Mouse (Mus musculus): ENCODE results near the gene Pnkd.
A peak's percentile ranks its signal among the peaks of the same experiment; 100 is the strongest.
"Not testable (repeated sequence)": the region's sequence is repeated elsewhere in the genome, so short reads cannot be mapped to it uniquely, and the experiment has no call there.

The Pnkd gene

DNA sequence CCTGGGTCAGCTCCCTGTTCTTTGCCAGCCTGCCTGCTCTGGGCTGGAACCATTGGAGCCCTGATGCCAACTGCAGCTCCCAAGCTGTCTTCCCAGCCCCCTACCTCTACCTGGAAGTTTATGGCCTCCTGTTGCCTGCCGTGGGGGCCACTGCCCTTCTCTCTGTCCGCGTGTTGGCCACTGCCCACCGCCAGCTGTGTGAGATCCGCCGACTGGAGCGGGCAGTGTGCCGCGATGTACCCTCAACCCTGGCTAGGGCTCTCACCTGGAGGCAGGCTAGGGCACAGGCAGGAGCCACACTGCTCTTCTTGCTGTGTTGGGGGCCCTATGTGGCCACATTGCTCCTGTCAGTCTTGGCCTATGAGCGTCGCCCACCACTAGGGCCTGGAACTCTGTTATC lies 5.7 kb upstream of the Pnkd start:
- no peak for DNase-seq (ENCODE audit: low spot score in 2 of 2)

DNA sequence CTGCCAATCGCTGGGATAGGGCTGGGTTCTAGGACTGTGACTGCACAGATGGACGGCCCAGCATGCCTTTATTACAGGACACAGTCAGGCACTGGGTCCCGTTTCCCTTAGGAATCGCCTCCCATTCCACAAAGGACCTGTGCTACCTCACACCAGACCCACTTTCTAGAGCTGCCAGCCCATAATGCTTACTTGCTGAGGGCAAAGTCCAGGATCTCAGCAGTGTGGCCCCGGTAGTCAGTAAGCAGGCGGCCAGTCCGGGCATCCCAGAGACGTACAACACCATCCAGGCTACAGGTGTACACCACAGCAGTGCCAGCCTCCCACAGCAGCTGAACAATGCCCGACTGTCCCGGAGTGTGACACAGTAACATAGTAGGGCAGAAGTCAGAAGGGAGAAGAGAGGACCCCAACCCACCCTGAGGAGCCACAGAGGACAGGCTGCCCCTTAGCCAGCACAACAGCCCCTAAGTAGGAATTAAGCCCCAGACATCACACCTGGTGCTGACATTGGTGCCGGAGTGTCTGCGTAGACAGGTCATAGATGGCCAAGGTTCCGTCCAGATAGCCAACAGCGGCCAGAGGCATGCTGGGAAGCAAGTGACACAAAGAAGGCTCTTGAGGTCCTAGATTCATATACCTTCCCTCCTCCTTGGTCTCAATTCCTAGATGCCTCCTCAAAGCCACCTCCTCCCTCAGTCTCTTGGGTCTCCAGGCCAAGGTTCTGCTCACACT lies 4.0 kb upstream of the Pnkd start:
- no peak for DNase-seq (ENCODE audit: low spot score in 2 of 2)

DNA sequence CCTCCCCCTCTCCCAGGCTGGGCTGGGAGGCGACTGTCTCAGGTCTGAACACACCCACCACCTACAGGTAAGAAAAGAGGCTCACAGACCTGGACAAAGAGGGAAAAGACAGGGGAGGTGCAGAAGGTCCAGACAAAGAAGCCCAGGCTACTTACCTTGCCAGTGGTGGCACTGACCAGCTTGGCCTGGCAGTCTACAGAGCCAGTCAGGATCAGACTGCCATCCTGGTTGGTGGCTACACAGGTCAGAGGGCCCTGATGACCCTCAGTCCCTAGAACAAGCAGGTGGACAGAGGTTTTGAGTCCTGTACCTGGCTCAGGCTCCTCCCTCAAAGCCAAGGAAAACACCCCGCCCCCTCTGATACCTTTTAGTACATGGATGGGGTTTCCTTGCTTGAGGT lies 3.4 kb upstream of the Pnkd start:
- no peak for DNase-seq (ENCODE audit: low spot score in 2 of 2)

DNA sequence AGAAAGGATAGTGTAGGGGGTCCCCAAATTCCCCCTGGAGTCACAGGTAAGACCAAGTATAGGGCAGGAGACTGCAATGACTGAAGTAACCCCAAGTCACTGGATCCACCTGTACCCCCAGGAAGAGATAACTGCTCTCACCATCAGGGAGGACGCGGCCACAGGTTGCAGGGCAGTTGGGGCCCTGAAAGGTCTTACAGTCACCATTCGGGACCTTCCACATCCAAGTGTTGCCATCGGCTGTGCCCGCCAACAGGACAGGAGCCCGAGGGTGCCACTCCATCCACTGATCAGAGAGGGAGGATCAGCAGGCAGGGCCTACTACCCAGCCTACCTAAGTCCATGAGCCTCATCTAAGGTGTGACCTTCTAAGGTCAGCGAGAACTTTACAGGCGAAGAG lies 2.8 kb upstream of the Pnkd start:
- DNase-seq (ENCODE audit: low spot score in 2 of 2), result no peak

DNA sequence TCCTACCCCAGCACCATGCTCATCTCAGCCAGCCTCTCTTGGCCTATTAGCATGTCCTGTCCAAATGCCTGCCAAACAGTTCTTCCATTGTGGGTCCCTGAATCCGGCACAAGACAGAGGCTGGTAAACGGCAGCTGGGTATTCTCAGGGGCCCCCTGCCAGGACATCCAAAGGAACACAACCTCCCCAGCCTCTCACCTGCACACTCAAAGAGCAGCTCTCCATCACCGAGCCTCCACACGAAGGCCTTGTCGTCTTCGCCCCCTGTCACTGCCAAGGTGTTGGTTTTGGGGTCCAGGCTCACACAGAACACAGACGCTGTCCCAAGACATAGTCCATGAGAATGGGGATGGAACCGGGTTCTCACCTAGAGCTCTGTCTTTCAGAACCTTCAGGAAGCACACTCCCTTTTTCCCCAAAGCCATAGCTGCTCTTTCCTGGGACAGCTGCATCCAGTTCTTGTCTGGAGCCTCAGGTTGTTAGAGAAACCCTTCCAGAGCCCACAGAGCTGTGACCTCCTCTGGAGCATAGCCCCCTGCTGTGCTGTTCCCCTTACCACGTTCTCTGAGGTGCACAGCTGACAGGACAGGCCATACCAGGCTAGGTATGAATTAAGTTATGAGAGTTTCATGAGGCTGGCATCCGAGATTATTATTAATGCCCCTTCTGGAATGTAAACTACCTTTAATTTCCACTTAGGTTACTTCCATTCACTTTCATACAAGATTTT lies 1.7 kb upstream of the Pnkd start:
- no peak for DNase-seq (ENCODE audit: low spot score in 2 of 2)

DNA sequence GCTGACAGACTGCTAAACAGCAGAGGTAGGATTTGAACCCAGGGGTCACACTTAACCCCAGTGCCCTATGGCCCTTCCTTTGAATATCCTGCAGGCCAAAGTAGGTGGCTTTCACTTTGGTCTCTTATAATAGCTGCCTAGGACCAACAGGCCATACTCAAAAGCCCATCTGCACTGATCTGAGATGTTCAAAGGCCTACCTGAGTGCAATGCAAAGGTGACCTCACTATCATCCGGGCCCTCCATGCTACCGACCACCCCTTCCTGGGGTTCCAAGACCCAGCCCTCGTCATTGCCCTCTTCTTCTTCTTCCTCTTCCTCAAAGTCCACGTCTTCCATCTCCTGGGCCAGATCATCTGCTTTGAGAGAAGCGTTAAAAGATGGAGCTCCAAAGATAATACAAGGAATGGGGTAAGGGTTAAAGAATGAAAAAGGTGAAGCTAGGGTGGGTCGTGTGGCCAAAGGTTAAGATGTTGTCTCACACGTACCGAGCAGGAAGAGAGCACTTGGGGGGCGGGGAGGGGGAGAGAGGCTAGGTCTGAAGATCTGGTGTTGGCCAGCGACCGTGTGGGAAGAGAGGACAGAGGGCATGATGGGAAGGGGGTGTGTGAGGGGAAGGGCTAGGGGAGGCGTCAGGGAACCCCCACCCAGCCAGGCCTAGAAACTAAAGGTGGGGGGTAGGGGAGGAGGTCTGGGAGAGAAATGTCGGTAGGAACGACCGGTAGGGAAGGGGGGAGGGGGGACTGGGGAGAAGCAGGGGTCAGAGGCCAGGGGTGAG lies 855 bp upstream of the Pnkd start:
- peak in 1 of 2 experiments; percentile 61 for DNase-seq (ENCODE audit: low spot score in 2 of 2)

DNA sequence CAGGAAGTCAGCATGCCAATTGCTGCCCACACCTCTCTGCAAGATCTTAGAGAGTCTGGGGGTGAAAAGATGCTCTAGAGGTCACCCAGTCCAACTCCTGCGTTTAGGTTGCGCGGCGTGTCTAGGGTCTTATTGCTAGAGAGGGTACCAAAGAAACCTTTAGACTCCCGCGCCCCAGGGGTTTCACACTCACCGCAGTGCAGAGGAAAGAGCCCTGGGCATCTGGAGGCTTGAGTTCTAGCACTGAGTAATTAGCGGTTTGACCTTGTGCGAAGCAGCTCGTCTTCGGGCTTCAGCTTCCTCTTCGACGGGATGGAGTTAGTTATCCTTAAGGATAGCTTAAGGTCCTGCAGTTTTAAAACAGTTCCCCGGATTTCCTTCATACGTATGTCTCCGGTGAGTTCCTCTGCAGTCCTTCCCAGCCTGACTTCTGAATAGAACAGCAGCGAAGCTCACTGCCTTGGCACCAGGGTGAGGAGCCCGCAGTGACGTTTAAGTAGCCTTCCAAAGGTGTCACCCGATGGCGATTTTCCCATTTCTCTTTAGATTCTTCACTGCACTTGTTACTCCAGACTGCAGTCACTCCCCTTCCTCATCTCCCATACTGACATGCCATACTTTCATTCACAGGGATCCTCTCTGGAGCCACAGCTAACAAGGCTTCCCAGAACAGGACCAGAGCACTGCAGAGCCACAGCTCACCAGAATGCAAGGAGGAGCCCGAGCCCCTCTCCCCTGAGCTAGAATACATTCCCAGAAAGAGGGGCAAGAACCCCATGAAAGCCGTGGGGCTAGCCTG lies 681 bp downstream of the Pnkd start:
- DNase-seq (ENCODE audit: low spot score in 2 of 2), result no peak

DNA sequence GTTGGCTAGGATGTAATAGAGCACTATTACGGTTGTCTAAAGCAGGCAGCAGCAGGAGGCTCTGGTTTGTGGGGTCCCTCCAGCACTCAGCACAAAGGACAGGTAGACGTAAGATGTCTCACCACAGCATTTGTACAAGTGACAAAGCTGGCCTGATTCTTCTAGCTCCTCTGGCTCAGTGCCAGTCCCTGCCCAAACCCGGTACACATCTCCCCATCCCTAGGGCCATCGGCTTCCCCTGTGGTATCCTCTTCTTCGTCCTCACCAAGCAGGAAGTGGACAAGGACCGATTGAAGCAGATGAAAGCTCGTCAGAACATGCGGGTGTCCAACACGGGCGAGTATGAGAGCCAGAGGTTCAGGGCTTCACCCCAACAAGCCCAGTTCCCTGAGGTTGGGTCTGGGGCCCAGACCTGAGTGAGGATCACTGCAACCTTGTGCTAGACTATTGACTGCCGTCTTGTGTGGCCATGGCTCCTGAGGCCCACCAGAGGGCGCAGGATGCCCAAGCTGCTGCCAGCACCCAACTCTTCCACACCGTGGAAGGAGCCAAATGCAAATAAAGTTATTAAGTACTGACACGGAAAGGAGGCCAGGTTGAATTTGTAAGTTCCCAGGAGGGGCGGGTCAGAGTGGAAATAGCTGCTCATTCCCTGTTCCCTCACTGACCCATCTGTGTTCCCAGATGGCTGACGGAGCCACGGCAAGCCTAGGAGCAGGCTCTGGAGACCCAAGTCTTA lies 2.3 kb downstream of the Pnkd start:
- not testable (repeated sequence) for DNase-seq (ENCODE audit: low spot score in 2 of 2)

DNA sequence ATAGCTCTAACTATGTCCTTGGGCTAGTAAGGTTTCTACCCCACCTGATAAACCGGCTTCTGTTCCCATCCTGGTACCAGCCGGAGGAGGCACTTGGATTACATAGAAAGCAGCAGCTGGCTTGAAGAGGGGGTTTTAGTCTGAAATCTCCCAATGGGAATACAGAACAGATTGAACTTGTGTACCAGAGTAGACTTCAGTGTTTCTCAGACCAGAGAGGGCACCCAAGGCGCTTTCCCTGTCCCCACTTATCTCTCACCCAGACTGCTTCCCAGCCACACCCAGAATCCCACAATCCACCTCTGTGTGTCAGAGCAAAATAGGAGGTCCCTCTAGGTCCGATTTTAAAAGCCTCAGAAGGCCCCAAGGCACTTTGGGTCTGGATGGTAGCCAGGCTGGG lies 3.6 kb downstream of the Pnkd start:
- DNase-seq (ENCODE audit: low spot score in 2 of 2), result no peak

DNA sequence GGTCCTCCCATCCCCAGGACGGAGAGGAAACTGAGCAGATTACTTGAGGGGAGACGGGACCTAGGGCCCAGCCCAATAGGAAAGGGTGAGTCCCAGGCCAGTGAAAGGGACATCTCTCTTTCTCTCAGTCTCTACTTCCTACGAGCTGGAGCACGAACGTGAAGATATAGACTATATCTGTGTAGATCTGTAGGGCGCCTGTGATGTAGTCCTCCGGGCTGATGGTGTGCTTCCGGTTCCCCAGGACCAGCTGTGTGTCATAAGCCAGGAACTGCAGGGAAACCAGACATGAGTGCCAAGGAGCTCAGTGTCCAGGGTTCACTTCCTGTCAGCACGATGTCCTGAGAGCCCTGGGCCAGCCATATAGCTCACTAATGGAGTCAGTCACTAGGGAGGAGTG lies 4.5 kb downstream of the Pnkd start:
- no peak for DNase-seq (ENCODE audit: low spot score in 2 of 2)

DNA sequence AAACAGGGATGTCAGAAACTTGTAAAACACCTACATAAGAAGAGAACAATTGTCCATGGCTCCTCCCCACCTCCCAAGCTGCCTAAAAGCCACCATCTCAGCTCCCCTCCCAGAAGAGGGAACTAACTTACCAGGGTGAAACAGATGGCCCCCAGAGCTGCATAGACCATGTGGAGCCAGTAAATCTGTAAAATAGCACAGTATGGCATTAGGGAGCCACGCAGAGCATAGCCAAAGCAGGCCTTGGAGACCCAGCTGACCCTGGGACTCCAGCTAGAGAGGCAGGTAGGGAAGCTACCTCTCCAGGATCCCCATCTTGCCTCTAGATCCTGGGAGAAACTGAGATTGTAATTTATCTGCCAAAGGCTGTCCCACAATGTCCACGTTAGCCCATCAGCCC lies 5.0 kb downstream of the Pnkd start:
- DNase-seq (ENCODE audit: low spot score in 2 of 2), result no peak

DNA sequence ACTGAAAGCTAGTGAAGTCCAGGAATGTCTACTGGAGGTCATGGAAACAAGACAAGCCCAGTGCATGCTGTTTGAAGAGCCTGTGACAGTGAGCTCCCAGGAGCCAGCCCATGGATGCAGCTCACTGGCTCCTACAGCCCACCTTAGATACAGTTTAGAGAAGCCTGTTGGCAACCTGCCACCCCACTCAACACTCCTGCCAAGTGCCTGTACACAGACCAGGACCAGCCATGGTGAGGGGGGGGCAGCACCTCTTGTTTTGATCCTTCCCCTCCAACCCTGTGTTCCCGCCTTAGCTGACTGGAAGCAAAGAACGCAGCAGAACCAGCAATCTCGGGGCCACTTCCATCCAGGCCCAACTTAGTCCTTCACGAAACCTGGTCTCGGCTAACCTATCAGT lies 5.4 kb downstream of the Pnkd start:
- no peak for DNase-seq (ENCODE audit: low spot score in 2 of 2)

DNA sequence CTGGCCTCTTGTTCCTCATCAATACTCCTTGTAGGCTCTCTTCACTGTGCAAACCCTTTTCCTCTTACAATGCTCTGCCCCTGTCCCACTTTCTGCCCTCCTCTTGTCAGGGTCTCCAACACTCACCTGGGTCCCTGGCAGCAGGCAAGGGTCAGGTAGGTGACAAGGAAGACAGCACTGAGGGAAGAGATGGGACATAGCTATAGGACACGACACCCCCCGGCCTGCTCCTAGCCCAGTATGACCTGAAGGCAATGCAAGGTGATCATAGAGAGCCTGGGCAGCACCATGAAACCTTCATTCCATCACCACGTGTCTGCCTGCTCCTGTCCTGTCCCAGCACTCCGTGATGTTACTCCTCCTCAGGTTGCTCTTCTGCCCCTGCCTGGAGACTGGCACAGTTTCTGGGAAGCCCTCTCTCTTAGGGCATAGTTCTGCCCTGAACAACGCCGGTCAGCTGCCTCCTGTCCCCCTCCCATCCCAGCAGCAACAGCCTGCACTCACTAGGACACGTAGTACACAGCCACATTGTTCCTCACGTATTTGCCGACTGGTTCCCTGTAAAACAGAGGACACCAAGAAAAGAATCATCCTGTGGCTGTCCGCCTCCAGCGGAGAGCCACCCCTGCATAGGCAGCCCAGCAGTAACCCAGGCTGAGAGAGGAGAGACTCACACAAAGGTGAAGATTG lies 7.7 kb downstream of the Pnkd start:
- DNase-seq (ENCODE audit: low spot score in 2 of 2), result no peak

DNA sequence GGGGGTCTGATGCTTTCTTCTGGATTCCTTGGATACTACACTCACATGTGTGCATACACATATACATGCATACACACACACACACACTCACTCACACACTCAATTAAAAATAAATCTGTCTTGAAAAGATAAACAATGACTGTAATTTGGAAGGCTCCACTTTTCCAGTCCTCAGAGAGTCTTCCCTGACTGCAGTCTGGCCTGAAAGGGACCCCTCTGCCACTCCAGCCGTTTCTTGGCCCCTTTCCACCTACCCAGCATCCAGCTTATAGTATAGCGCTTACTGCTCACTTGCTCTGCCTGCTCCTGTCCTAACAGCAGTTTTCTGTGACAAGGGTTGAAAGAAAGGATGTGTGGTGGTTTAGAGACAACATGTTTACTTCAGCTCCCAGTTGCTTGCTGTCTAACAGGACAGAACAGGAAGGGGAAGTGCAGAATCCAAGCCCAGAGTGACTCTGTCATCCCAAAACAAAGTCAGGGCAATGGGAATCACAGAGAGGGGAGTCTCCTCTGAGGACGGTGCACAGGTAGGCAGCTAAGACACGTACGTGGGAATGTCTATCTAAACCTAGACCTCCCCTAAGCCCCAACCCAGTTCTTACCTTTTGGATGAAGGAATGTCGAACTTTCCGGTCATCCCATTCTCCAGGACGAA lies 8.7 kb downstream of the Pnkd start:
- DNase-seq (ENCODE audit: low spot score in 2 of 2), result no peak

DNA sequence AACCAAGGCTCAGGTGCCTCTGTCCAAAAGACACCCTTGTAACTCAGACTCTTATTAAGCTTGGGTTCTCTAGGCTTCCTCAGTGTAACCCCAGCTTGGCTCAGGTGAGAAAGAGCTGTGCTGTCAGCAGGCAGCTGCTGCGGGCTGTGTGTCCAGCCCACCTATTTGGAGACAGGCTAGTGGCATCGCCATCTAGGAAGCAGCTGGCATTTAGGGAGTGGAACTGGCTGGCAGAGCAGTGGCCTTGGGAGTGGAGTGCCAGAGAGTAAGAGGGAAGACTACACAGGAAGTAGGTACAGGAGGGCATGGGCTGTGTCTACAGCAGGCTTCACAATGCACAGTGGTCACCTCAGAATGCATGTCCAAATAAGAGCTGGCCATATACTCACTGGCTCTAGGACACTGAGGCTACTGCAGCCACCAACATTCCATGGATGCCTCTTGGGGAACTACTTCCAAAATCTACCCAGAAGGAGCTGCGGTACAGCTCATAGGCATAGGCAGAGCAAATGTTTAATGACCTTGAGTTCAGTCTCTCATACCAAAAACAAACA lies 9.4 kb downstream of the Pnkd start:
- DNase-seq (ENCODE audit: low spot score in 2 of 2), result no peak

DNA sequence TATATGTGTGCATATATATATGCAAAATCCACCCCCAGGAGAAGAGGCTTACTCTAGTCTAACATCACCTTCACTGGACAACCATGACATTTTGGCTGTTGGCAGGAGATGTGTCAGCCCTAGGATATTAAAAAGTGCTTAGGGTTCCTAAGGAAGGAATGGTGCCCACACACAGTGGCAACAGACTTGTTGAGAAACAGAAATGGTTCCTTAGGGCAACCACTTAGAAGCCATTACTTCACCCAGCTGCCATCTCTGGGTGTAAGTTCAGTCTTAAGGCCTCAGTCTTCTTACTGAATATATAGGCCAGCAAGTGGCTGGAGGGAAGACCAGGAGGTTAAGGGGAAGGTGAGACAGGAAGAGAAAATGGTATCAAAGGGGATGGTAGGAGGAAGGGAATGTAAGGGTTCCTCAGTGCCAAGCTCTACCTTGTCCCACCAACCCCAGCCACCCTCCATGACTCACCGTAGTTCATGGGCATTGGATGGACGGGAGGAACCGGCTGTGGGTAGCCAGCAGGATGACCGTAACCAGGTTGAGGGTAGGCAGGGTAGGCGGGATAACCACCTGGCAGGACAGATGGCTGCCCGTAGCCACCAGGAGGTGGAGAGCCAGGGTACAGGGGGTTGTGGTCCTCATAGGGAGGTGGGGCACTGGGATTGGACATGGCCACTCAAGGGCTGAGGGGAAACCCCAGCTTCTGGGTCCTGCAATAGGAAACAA lies 10.2 kb downstream of the Pnkd start:
- DNase-seq (ENCODE audit: low spot score in 2 of 2), result peak in 1 of 2 experiments; percentile 42

DNA sequence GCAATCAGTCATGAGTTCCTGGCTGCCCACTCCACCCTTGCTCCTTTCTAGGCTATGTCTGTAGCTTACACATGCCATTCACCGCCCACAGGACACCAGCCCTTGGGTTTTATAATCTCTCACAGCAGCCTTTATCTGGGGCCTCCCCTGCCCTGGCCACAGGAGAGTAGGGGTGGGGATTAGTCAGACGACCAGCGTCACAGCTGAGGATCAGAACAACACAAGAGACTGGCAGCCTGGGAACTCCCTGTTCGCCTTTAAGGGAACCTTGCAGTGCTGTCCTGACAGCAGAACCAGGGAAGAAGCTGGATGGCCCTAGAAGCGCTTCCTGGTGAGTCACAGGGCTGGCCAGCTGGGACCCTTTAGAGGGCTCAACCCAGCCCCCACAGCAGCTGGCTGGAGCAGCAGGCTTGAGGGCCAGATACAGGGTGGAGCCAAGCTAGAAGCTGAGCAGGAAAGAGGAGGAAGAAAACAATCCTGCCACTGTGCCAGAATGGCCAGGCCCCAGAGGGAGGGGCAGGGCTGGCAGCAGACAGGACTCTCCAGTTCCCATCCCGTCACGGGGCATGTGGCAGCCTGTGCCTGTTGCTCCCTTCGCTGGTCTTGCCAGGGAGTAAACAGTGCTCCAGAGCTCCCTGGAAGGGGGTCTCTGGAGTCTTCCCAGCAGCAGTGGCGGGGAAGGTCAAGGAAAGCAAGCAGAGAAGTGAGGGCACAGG lies 10.9 kb downstream of the Pnkd start:
- DNase-seq (ENCODE audit: low spot score in 2 of 2), result peak; percentile 92 to 96

DNA sequence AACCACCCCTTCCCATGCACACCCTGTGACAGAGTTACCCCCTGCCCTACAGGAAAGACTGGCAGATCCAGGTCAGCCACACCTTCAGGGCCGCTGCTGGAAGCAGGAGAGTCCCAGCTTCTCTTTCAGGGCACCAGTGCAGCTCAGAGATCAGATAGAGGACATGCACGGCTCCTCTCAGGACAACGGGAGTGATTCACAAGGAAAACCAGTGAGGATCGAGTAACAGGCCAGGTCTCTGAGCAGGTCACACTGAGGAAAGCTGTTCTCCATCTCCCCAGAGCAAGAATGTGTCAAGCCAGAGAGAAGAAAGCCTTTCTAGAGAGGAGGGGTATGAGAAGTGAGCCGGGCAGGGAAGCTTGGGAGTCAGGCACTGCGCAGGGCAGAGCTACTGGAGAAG lies 11.7 kb downstream of the Pnkd start:
- peak in 1 of 2 experiments; percentile 46 for DNase-seq (ENCODE audit: low spot score in 2 of 2)

All from urinary bladder, postnatal 36 days (tissue).